Mouse (Mus musculus): ENCODE results near the gene Lman2.

Gene Lman2

GRCm38 (mm10) chr13:55327633-55328032 is 35.0 kb downstream of the Lman2 start:
- CTCF ChIA-PET, result interaction anchor here (0.6 kb wide), 1 partner anchor 40 kb away, joined by 4 read pairs; no protein-coding TSS in a partner anchor

- CTCF ChIA-PET, result interaction anchor here (0.6 kb wide), 1 partner anchor 39 kb away, joined by 4 read pairs; no protein-coding TSS in a partner anchor
Measured at GRCm38 (mm10) chr13:55327169-55327568, 35.4 kb downstream of the Lman2 start.

- CTCF ChIA-PET, result no interaction called here
Measured at GRCm38 (mm10) chr13:55325596-55325995, 37.0 kb downstream of the Lman2 start.

- CTCF ChIA-PET, result no interaction called here
Measured at GRCm38 (mm10) chr13:55322130-55322825, 40.3 kb downstream of the Lman2 start.

GRCm38 (mm10) chr13:55321434-55322129 is 41.0 kb downstream of the Lman2 start, which contains the start of gene Rab24:
Rab24 (minus strand) TSS chr13:55321946.
- CTCF ChIA-PET, result no interaction called here

GRCm38 (mm10) chr13:55319931-55320533 is 42.6 kb downstream of the Lman2 start, which contains the start of gene Prelid1:
Prelid1 (plus strand) TSS chr13:55320500.
- CTCF ChIA-PET, result no interaction called here

- CTCF ChIA-PET, result interaction anchor here (0.5 kb wide), 1 partner anchor 14 kb away, joined by 3 read pairs; no protein-coding TSS in a partner anchor
Measured at GRCm38 (mm10) chr13:55318351-55318750, 44.2 kb downstream of the Lman2 start.

GRCm38 (mm10) chr13:55314891-55315412 is 47.6 kb downstream of the Lman2 start:
- CTCF ChIA-PET, result no interaction called here

GRCm38 (mm10) chr13:55313051-55313450 is 49.5 kb downstream of the Lman2 start:
- CTCF ChIA-PET, result interaction anchor here (0.5 kb wide), 1 partner anchor 93 kb away, joined by 11 read pairs; no protein-coding TSS in a partner anchor

GRCm38 (mm10) chr13:55312028-55312630 is 50.5 kb downstream of the Lman2 start:
- CTCF ChIA-PET, result interaction anchor here (0.5 kb wide), 1 partner anchor 92 kb away, joined by 11 read pairs; no protein-coding TSS in a partner anchor

GRCm38 (mm10) chr13:55300913-55301312 is 61.7 kb downstream of the Lman2 start:
- CTCF ChIA-PET, result no interaction called here

- CTCF ChIA-PET, result interaction anchor here (0.6 kb wide), 1 partner anchor 242 kb away, joined by 3 read pairs; no protein-coding TSS in a partner anchor
Measured at GRCm38 (mm10) chr13:55296760-55297159, 65.8 kb downstream of the Lman2 start.
